Mouse (Mus musculus) stomach, embryonic 14.5 days (tissue): ENCODE measurements around the gene B4galt1. TPM values are rescaled to one million over a fixed set of nuclear protein-coding genes. Genes with fewer than 3 reads are reported as not detected.

Experiments
- ATAC-seq: fragments of 200-750 bp; cut with Nextera tagmentation; 2 replicates; pipeline ENCODE4 v1.8.0; 2017; ENCODE audit warnings: low read depth, moderate TSS enrichment; ENCODE audit not compliant: insufficient number of reproducible peaks, insufficient read depth, low FRiP score
- H3K27ac ChIP-seq: fragments of 300-500 bp; sonication (generic); 2 replicates; pipeline ENCODE4 v1.5.1; 2014; ENCODE audit warnings: mild to moderate bottlenecking, low read length, moderate library complexity, mixed read lengths
- H3K27me3 ChIP-seq: fragments of 300-500 bp; sonication (generic); 2 replicates; pipeline ENCODE4 v1.6.1; 2014; ENCODE audit warnings: low read length, control low read depth, mixed read lengths; ENCODE audit not compliant: control insufficient read depth, insufficient read depth
- H3K36me3 ChIP-seq: fragments of 300-500 bp; sonication (generic); 2 replicates; pipeline ENCODE4 v1.6.1; 2014; ENCODE audit warnings: mild to moderate bottlenecking, control low read depth, low read length, moderate library complexity, mixed read lengths; ENCODE audit not compliant: control insufficient read depth, insufficient read depth
- H3K4me1 ChIP-seq: fragments of 300-500 bp; sonication (generic); 2 replicates; pipeline ENCODE4 v1.6.1; 2014; ENCODE audit warnings: low read length, control low read depth, mixed read lengths; ENCODE audit not compliant: control insufficient read depth, insufficient read depth
- H3K4me2 ChIP-seq: fragments of 300-500 bp; sonication (generic); replicated peaks from 2 replicates; pipeline ENCODE4 v1.6.1; 2014; ENCODE audit warnings: low read depth, low read length, control low read depth
- H3K4me3 ChIP-seq: fragments of 300-500 bp; sonication (generic); 2 replicates; pipeline ENCODE4 v1.5.1; 2014; ENCODE audit warnings: low read depth, low read length, control low read depth
- H3K9ac ChIP-seq: fragments of 300-500 bp; sonication (generic); replicated peaks from 2 replicates; pipeline ENCODE4 v1.6.1; 2014; ENCODE audit warnings: low read depth, mild to moderate bottlenecking, control low read depth, low read length, moderate library complexity, mixed read lengths
- H3K9me3 ChIP-seq: fragments of 300-500 bp; sonication (generic); 2 replicates; pipeline ENCODE4 v1.6.1; 2016; ENCODE audit warnings: low read depth, low read length, control low read depth; ENCODE audit not compliant: control insufficient read depth
- WGBS: fragments of 180-500 bp; shearing (Covaris S2); extraction: QIAGEN DNeasy Blood & Tissue Kit; methylation state at CpG from one replicate; pipeline ENCODE4 v1.1.7; 2014; 5-methylcytosine and 5-hydroxymethylcytosine counted together
- polyA plus RNA-seq: library from polyadenylated mRNA; unstranded; fragments of >200 nt; fragmentation: Nextera tagmentation; extraction: Ambion mirVana; gene quantifications from 2 replicates; pipeline ENCODE4 v1.2.1, GENCODE M21; 2014

The B4galt1 gene
- polyA plus RNA-seq, 1 experiment from 2014 or later = 55.6 TPM

- Histone ChIP-seq H3K27me3 (no peaks in the 10 kb centered on the region), H3K27ac (no peak overlapping the region), H3K9ac (no peak overlapping the region), H3K4me3 (no peak overlapping the region), H3K36me3 (no peaks in the 10 kb centered on the region), H3K4me1 (no peaks in the 10 kb centered on the region), H3K9me3 (no peaks in the 10 kb centered on the region), H3K4me2 (no peak overlapping the region)
- no peak for ATAC-seq
- 61% methylated on average over 10 of the region's 10 CpGs for WGBS
Observed at GRCm38 (mm10) chr4:40784556-40785169, 69.1 kb downstream of the B4galt1 start.

GRCm38 (mm10) chr4:40783049-40783448 is 70.8 kb downstream of the B4galt1 start:
- Histone ChIP-seq H3K36me3 (no peaks in the 10 kb centered on the region), H3K27me3 (no peaks in the 10 kb centered on the region), H3K4me2 (no peak overlapping the region), H3K9me3 (no peaks in the 10 kb centered on the region), H3K9ac (no peak overlapping the region), H3K4me3 (no peak overlapping the region), H3K4me1 (no peaks in the 10 kb centered on the region), H3K27ac (no peak overlapping the region)
- 84% methylated on average over 4 of the region's 4 CpGs for WGBS
- no peak for ATAC-seq

GRCm38 (mm10) chr4:40781797-40782495 is 71.9 kb downstream of the B4galt1 start:
- WGBS = 36% methylated on average over 8 of the region's 8 CpGs
- Histone ChIP-seq H3K4me1 (no peaks in the 10 kb centered on the region), H3K9ac (no peak overlapping the region), H3K27me3 (no peaks in the 10 kb centered on the region), H3K4me3 (no peak overlapping the region), H3K9me3 (no peaks in the 10 kb centered on the region), H3K27ac (no peak overlapping the region), H3K36me3 (no peaks in the 10 kb centered on the region), H3K4me2 (no peak overlapping the region)
- no peak for ATAC-seq

- H3K4me2 ChIP-seq = no peak overlapping the region
- no peaks in the 10 kb centered on the region for H3K36me3 ChIP-seq
- WGBS = 12% methylated on average over 3 of the region's 3 CpGs
- no peak overlapping the region for H3K27ac ChIP-seq
- no peaks in the 10 kb centered on the region for H3K9me3 ChIP-seq
- H3K9ac ChIP-seq = no peak overlapping the region
- ATAC-seq = no peak
- no peaks in the 10 kb centered on the region for H3K4me1 ChIP-seq
- H3K27me3 ChIP-seq = no peaks in the 10 kb centered on the region
- no peak overlapping the region for H3K4me3 ChIP-seq
Observed at GRCm38 (mm10) chr4:40781143-40781542, 72.7 kb downstream of the B4galt1 start.

- H3K27ac ChIP-seq = no peak overlapping the region
- H3K4me3 ChIP-seq = no peak overlapping the region
- peaks cover 8% of the 10 kb centered on the region; the same call in 1 of the 2 replicates for H3K4me1 ChIP-seq
- WGBS = 80% methylated on average over 6 of the region's 6 CpGs
- H3K4me2 ChIP-seq = no peak overlapping the region
- no peaks in the 10 kb centered on the region for H3K27me3 ChIP-seq
- no peak overlapping the region for H3K9ac ChIP-seq
- no peaks in the 10 kb centered on the region for H3K9me3 ChIP-seq
- no peaks in the 10 kb centered on the region for H3K36me3 ChIP-seq
- ATAC-seq = no peak
Observed at GRCm38 (mm10) chr4:40778656-40779055, 75.1 kb downstream of the B4galt1 start.

- Histone ChIP-seq H3K9me3 (no peaks in the 10 kb centered on the region), H3K36me3 (no peaks in the 10 kb centered on the region), H3K4me1 (peaks cover 12% of the 10 kb centered on the region; the same call in 1 of the 2 replicates), H3K9ac (no peak overlapping the region), H3K27ac (no peak overlapping the region), H3K4me3 (no peak overlapping the region), H3K4me2 (no peak overlapping the region), H3K27me3 (no peaks in the 10 kb centered on the region)
- WGBS = 39% methylated on average over 2 of the region's 2 CpGs
- no peak for ATAC-seq
Observed at GRCm38 (mm10) chr4:40777116-40777515, 76.7 kb downstream of the B4galt1 start.

GRCm38 (mm10) chr4:40776416-40776815 is 77.4 kb downstream of the B4galt1 start:
- no peaks in the 10 kb centered on the region for H3K9me3 ChIP-seq
- H3K4me3 ChIP-seq = no peak overlapping the region
- H3K9ac ChIP-seq = no peak overlapping the region
- H3K36me3 ChIP-seq = no peaks in the 10 kb centered on the region
- ATAC-seq = no peak
- no peak overlapping the region for H3K27ac ChIP-seq
- no peak overlapping the region for H3K4me2 ChIP-seq
- peaks cover 12% of the 10 kb centered on the region; the same call in 1 of the 2 replicates for H3K4me1 ChIP-seq
- WGBS = 70% methylated on average over 4 of the region's 4 CpGs
- H3K27me3 ChIP-seq = no peaks in the 10 kb centered on the region

GRCm38 (mm10) chr4:40774279-40775259 is 79.2 kb downstream of the B4galt1 start:
- H3K9ac ChIP-seq = no peak overlapping the region
- peak overlapping the region; percentile 27 for H3K4me2 ChIP-seq
- H3K4me3 ChIP-seq = no peak overlapping the region
- peaks cover 12% of the 10 kb centered on the region; the same call in 1 of the 2 replicates for H3K4me1 ChIP-seq
- H3K27me3 ChIP-seq = no peaks in the 10 kb centered on the region
- peak overlapping the region; percentile 79; the same call in 1 of the 2 replicates for H3K27ac ChIP-seq
- no peaks in the 10 kb centered on the region for H3K36me3 ChIP-seq
- no peaks in the 10 kb centered on the region for H3K9me3 ChIP-seq
- 16% methylated on average over 12 of the region's 12 CpGs for WGBS
- ATAC-seq = peak; percentile 64
